Mouse (Mus musculus) lung, postnatal 14 days (tissue): ENCODE data around the gene Rhox4c.
"Not testable (repeated sequence)": the region's sequence is repeated elsewhere in the genome, so short reads cannot be mapped to it uniquely, and the experiment has no call there.

Experiments
- DNase-seq: peaks from one replicate; pipeline ENCODE4 v3.0.0; 2021

The Rhox4c gene

GRCm38 (mm10) chrX:37480037-37480436 lies at the start of gene Rhox4c:
Gene Rhox4c (plus strand): TSS chrX:37480337.
- DNase-seq: not testable (repeated sequence)

- DNase-seq: not testable (repeated sequence)
Measured at GRCm38 (mm10) chrX:37432194-37432593, 47.9 kb upstream of the Rhox4c start, which contains the start of gene Rhox4b. Gene Rhox4b (plus strand): TSS chrX:37432494.

GRCm38 (mm10) chrX:37453380-37453779 lies 26.8 kb upstream of the Rhox4c start, which contains the start of gene Rhox2c:
Gene Rhox2c (plus strand): TSS chrX:37453680.
- DNase-seq: not testable (repeated sequence)

GRCm38 (mm10) chrX:37458285-37458684 lies 21.9 kb upstream of the Rhox4c start, which contains the start of gene Rhox3c:
Gene Rhox3c (plus strand): TSS chrX:37458585.
- DNase-seq: not testable (repeated sequence)

- not testable (repeated sequence) for DNase-seq
Measured at GRCm38 (mm10) chrX:37514059-37514458, 33.9 kb downstream of the Rhox4c start, which contains the start of gene Rhox4d. Gene Rhox4d (plus strand): TSS chrX:37514359.

- not testable (repeated sequence) for DNase-seq
Measured at GRCm38 (mm10) chrX:37530152-37530551, 50.0 kb downstream of the Rhox4c start, which contains the start of gene Rhox2e. Gene Rhox2e (plus strand): TSS chrX:37530452.
